ENCODE assay signal across 7 mouse cellular contexts in the genomic region with DNA sequence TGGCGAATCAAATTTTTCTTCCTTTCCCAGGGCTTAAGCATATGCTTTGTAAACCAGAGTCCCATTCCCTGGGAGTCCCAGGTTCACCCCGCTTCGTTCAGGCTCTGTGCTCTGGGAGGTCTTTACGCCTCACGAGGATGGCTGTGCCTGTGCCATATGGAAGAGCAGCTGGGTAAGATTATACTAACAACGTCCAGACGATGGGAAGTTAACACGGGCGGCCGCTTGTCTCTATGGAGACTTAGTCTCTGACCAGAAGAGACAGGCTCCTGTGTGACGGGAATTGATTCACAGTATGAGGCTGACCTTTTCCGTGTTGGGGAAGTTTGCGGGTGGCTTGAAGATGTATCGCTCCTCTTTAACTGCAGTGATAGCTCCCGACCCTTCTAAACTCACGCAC.
DNase-seq lines count a peak whose midpoint lies in the region; ATAC-seq and TF ChIP-seq lines count a peak whose summit lies in the region.

No protein-coding gene starts in this region.

- peaks cover 9% of the 10 kb centered on the region for H3K4me1 ChIP-seq in lung, embryonic 15.5 days
- H3K4me1 ChIP-seq in embryonic facial prominence, embryonic 10.5 days = peaks cover 22% of the 10 kb centered on the region
- H3K4me1 ChIP-seq in intestine, embryonic 15.5 days (replicated peaks) = 0 out of 2 replicates have a peak, but pooled peaks cover 10% of the 10 kb centered on the region
- H3K4me1 ChIP-seq in lung, adult 2 months (ENCODE audit: control insufficient read depth, insufficient read depth, low read length) = no peaks in the 10 kb centered on the region

- H3K4me3 ChIP-seq in lung, embryonic 15.5 days = no peak overlapping the region
- H3K4me3 ChIP-seq in embryonic facial prominence, embryonic 10.5 days = peak overlapping the region; percentile 14; the same call in 1 of the 2 replicates
- H3K4me3 ChIP-seq in intestine, embryonic 15.5 days (replicated peaks) = no peak overlapping the region
- no peak overlapping the region for H3K4me3 ChIP-seq in lung, adult 2 months (replicated peaks; ENCODE audit: extremely low read depth, low read depth, low read length)

- TF ChIP-seq POLR2A in lung, adult 2 months (IDR thresholded peaks at IDR 0.05; ENCODE audit: borderline replicate concordance, extremely low read depth, low read depth, low read length) = no peak

- no peak overlapping the region for H3K27ac ChIP-seq in lung, embryonic 15.5 days
- H3K27ac ChIP-seq in embryonic facial prominence, embryonic 10.5 days (replicated peaks) = no peak overlapping the region
- no peak overlapping the region for H3K27ac ChIP-seq in intestine, embryonic 15.5 days

- no peak for DNase-seq in lung, postnatal 10 days
- peak; percentile 74 for DNase-seq in embryonic facial prominence, embryonic 10.5 days (ENCODE audit: low spot score)
- DNase-seq in retina, postnatal 7 days (ENCODE audit: low read depth, low spot score) = peak; percentile 47
- no peak for DNase-seq in lung, adult 2 months

- H3K4me2 ChIP-seq in lung, embryonic 15.5 days = peak overlapping the region; percentile 22; the same call in 1 of the 2 replicates
- peak overlapping the region; percentile 33 for H3K4me2 ChIP-seq in intestine, embryonic 15.5 days (replicated peaks)

- H3K36me3 ChIP-seq in lung, embryonic 15.5 days = no peaks in the 10 kb centered on the region
- H3K36me3 ChIP-seq in embryonic facial prominence, embryonic 10.5 days (replicated peaks) = no peaks in the 10 kb centered on the region
- no peaks in the 10 kb centered on the region for H3K36me3 ChIP-seq in intestine, embryonic 15.5 days

- no peak for TF ChIP-seq CTCF in lung, adult 2 months (IDR thresholded peaks at IDR 0.05; ENCODE audit: insufficient read depth, low read length)

- no peaks in the 10 kb centered on the region for H3K9me3 ChIP-seq in lung, embryonic 15.5 days
- no peaks in the 10 kb centered on the region for H3K9me3 ChIP-seq in embryonic facial prominence, embryonic 10.5 days
- H3K9me3 ChIP-seq in intestine, embryonic 15.5 days = no peaks in the 10 kb centered on the region

- no peak overlapping the region for H3K9ac ChIP-seq in lung, embryonic 15.5 days
- no peak overlapping the region for H3K9ac ChIP-seq in intestine, embryonic 15.5 days

- 25% methylated on average over 16 of the region's 16 CpGs for WGBS in lung, embryonic 15.5 days
- WGBS in embryonic facial prominence, embryonic 10.5 days = 28% methylated on average over 16 of the region's 16 CpGs
- 30% methylated on average over 16 of the region's 16 CpGs for WGBS in intestine, embryonic 15.5 days
- WGBS in lung, adult 2 months = 45% methylated on average over 16 of the region's 16 CpGs

- H3K27me3 ChIP-seq in lung, embryonic 15.5 days = no peaks in the 10 kb centered on the region
- 0 out of 2 replicates have a peak, but pooled peaks cover 4% of the 10 kb centered on the region for H3K27me3 ChIP-seq in embryonic facial prominence, embryonic 10.5 days (replicated peaks; ENCODE audit: low read depth, poor library complexity, severe bottlenecking)
- H3K27me3 ChIP-seq in intestine, embryonic 15.5 days (replicated peaks) = no peaks in the 10 kb centered on the region

- ATAC-seq in lung, embryonic 15.5 days (ENCODE audit: borderline replicate concordance, extremely low read depth, low FRiP score, low TSS enrichment) = no peak; the same call in 1 of the 2 replicates
- ATAC-seq in intestine, embryonic 15.5 days = 0 out of 2 replicates have a peak, but pooled peaks have one; percentile 18
- no peak for ATAC-seq in monocyte, adult 5-6 weeks (replicated peaks; ENCODE audit: insufficient number of reproducible peaks, low FRiP score, low TSS enrichment, poor library complexity, severe bottlenecking)

Comparison
In these comparisons a context has a peak if more than half of its experiments do, and no peak if none do; other contexts are left out.
1. DNase-seq: peak in embryonic facial prominence, embryonic 10.5 days (single experiment) and retina, postnatal 7 days (single experiment); none in lung, postnatal 10 days (single experiment) and lung, adult 2 months (single experiment).